Mouse (Mus musculus) intestine, embryonic 16.5 days (tissue): ENCODE measurements around the gene Pou4f1. TPM values are rescaled to one million over a fixed set of nuclear protein-coding genes. Genes with fewer than 3 reads are reported as not detected.

Experiments
- ATAC-seq: fragments of 200-750 bp; cut with Nextera tagmentation; 2 replicates; pipeline ENCODE4 v1.8.0; 2017; ENCODE audit warnings: moderate TSS enrichment, moderate library complexity
- H3K27ac ChIP-seq: fragments of 300-500 bp; sonication (generic); 2 replicates; pipeline ENCODE4 v1.5.1; 2014; ENCODE audit warnings: mild to moderate bottlenecking, low read length
- H3K27me3 ChIP-seq: fragments of 300-500 bp; sonication (generic); replicated peaks from 2 replicates; pipeline ENCODE4 v1.6.1; 2014; ENCODE audit warnings: low read length, control low read depth, mixed read lengths; ENCODE audit not compliant: control insufficient read depth, insufficient read depth
- H3K36me3 ChIP-seq: fragments of 300-500 bp; sonication (generic); 2 replicates; pipeline ENCODE4 v1.6.1; 2014; ENCODE audit warnings: low read length, control low read depth; ENCODE audit not compliant: control insufficient read depth, insufficient read depth
- H3K4me1 ChIP-seq: fragments of 300-500 bp; sonication (generic); 2 replicates; pipeline ENCODE4 v1.6.1; 2014; ENCODE audit warnings: low read length, control low read depth, mixed read lengths; ENCODE audit not compliant: control insufficient read depth, insufficient read depth
- H3K4me2 ChIP-seq: fragments of 300-500 bp; sonication (generic); 2 replicates; pipeline ENCODE4 v1.6.1; 2014; ENCODE audit warnings: low read depth, low read length, control low read depth
- H3K4me3 ChIP-seq: fragments of 300-500 bp; sonication (generic); 2 replicates; pipeline ENCODE4 v1.5.1; 2014; ENCODE audit warnings: mild to moderate bottlenecking, low read length
- H3K9ac ChIP-seq: fragments of 300-500 bp; sonication (generic); 2 replicates; pipeline ENCODE4 v1.6.1; 2014; ENCODE audit warnings: low read depth, low read length
- H3K9me3 ChIP-seq: fragments of 300-500 bp; sonication (generic); 2 replicates; pipeline ENCODE4 v1.6.1; 2016; ENCODE audit warnings: low read length, control low read depth; ENCODE audit not compliant: control insufficient read depth
- WGBS: fragments of 180-500 bp; shearing (Covaris S2); extraction: QIAGEN DNeasy Blood & Tissue Kit; methylation state at CpG from one replicate; pipeline ENCODE4 v1.1.7; 2014; 5-methylcytosine and 5-hydroxymethylcytosine counted together
- polyA plus RNA-seq: library from polyadenylated mRNA; unstranded; fragments of >200 nt; fragmentation: Nextera tagmentation; extraction: Ambion mirVana; gene quantifications from 2 replicates; pipeline ENCODE4 v1.2.1, GENCODE M21; 2015

The Pou4f1 gene
- polyA plus RNA-seq, 1 experiment from 2014 or later = 0.33 TPM

- H3K4me1 ChIP-seq = no peaks in the 10 kb centered on the region
Measured at GRCm38 (mm10) chr14:104457966-104458710, 9.7 kb downstream of the Pou4f1 start.

GRCm38 (mm10) chr14:104456976-104457375, 10.8 kb downstream of the Pou4f1 start:
- WGBS = 5% methylated on average over 5 of the region's 5 CpGs

More at GRCm38 (mm10) chr14:104457966-104458710, 9.7 kb downstream of the Pou4f1 start:
- no peak for ATAC-seq
- no peak overlapping the region for H3K9ac ChIP-seq
- no peak overlapping the region for H3K4me3 ChIP-seq
- WGBS = under 1% methylated on average over 20 of the region's 20 CpGs
- peaks cover 51% of the 10 kb centered on the region for H3K27me3 ChIP-seq
- H3K27ac ChIP-seq = no peak overlapping the region
- no peaks in the 10 kb centered on the region for H3K9me3 ChIP-seq
- H3K4me2 ChIP-seq = no peak overlapping the region
- H3K36me3 ChIP-seq = no peaks in the 10 kb centered on the region

GRCm38 (mm10) chr14:104453824-104454223, 14.0 kb downstream of the Pou4f1 start:
- Histone ChIP-seq H3K36me3 (no peaks in the 10 kb centered on the region), H3K4me2 (no peak overlapping the region), H3K9me3 (no peaks in the 10 kb centered on the region), H3K27me3 (peaks cover 23% of the 10 kb centered on the region), H3K27ac (no peak overlapping the region), H3K9ac (no peak overlapping the region), H3K4me3 (no peak overlapping the region), H3K4me1 (no peaks in the 10 kb centered on the region)
- no peak for ATAC-seq
- WGBS = 13% methylated on average over 4 of the region's 4 CpGs

More at GRCm38 (mm10) chr14:104456976-104457375, 10.8 kb downstream of the Pou4f1 start:
- H3K27ac ChIP-seq = no peak overlapping the region
- no peaks in the 10 kb centered on the region for H3K36me3 ChIP-seq
- no peak overlapping the region for H3K4me2 ChIP-seq
- H3K27me3 ChIP-seq = peaks cover 48% of the 10 kb centered on the region
- H3K4me3 ChIP-seq = no peak overlapping the region
- no peaks in the 10 kb centered on the region for H3K9me3 ChIP-seq
- ATAC-seq = no peak
- H3K9ac ChIP-seq = no peak overlapping the region
- no peaks in the 10 kb centered on the region for H3K4me1 ChIP-seq

- Histone ChIP-seq H3K4me1 (no peaks in the 10 kb centered on the region), H3K4me2 (no peak overlapping the region), H3K9ac (no peak overlapping the region), H3K27me3 (no peaks in the 10 kb centered on the region), H3K27ac (no peak overlapping the region), H3K9me3 (no peaks in the 10 kb centered on the region), H3K4me3 (no peak overlapping the region), H3K36me3 (no peaks in the 10 kb centered on the region)
- 59% methylated on average over 2 of the region's 2 CpGs for WGBS
- no peak for ATAC-seq
Measured at GRCm38 (mm10) chr14:104434293-104434692, 33.5 kb downstream of the Pou4f1 start.

- Histone ChIP-seq H3K4me3 (no peak overlapping the region), H3K4me2 (no peak overlapping the region), H3K9ac (no peak overlapping the region), H3K27me3 (no peaks in the 10 kb centered on the region), H3K27ac (no peak overlapping the region), H3K36me3 (no peaks in the 10 kb centered on the region), H3K4me1 (no peaks in the 10 kb centered on the region), H3K9me3 (no peaks in the 10 kb centered on the region)
- ATAC-seq = no peak
- WGBS = 66% methylated on average over 4 of the region's 4 CpGs
Measured at GRCm38 (mm10) chr14:104430819-104431218, 37.0 kb downstream of the Pou4f1 start.

- no peak for ATAC-seq
- no peaks in the 10 kb centered on the region for H3K36me3 ChIP-seq
- no peak overlapping the region for H3K4me3 ChIP-seq
- no peak overlapping the region for H3K27ac ChIP-seq
- 67% methylated on average over 14 of the region's 14 CpGs for WGBS
- H3K9ac ChIP-seq = no peak overlapping the region
- H3K27me3 ChIP-seq = no peaks in the 10 kb centered on the region
- H3K4me2 ChIP-seq = no peak overlapping the region
- H3K9me3 ChIP-seq = no peaks in the 10 kb centered on the region
- no peaks in the 10 kb centered on the region for H3K4me1 ChIP-seq
Measured at GRCm38 (mm10) chr14:104423688-104424470, 43.9 kb downstream of the Pou4f1 start.

Other genes starting within 250 kb of the Pou4f1 start
- gene Rnf219, start 54.6 kb upstream of the Pou4f1 start, polyA plus RNA-seq = 17.0 and 17.7 TPM in 2 replicates